Mouse (Mus musculus) heart, embryonic 11.5 days (tissue): ENCODE data around the gene Pdf. TPM values are rescaled to one million over a fixed set of nuclear protein-coding genes. Genes with fewer than 3 reads are reported as not detected.
"Not testable (repeated sequence)": the region's sequence is repeated elsewhere in the genome, so short reads cannot be mapped to it uniquely, and the experiment has no call there.

ENCODE experiments used
- ATAC-seq: fragments of 200-750 bp; cut with Nextera tagmentation; replicated peaks from 2 replicates; pipeline ENCODE4 v1.8.0; 2017; ENCODE audit warnings: moderate library complexity; ENCODE audit not compliant: insufficient number of reproducible peaks, low FRiP score, low TSS enrichment
- H3K27ac ChIP-seq: fragments of 300-500 bp; sonication (generic); 2 replicates; pipeline ENCODE4 v1.5.1; 2014; ENCODE audit warnings: mild to moderate bottlenecking, low read depth, low read length
- H3K27me3 ChIP-seq: fragments of 300-500 bp; sonication (generic); 2 replicates; pipeline ENCODE4 v1.6.1; 2014; ENCODE audit warnings: mild to moderate bottlenecking, low read length, mixed read lengths; ENCODE audit not compliant: control insufficient read depth, insufficient read depth
- H3K36me3 ChIP-seq: fragments of 300-500 bp; sonication (generic); 2 replicates; pipeline ENCODE4 v1.6.1; 2014; ENCODE audit warnings: mild to moderate bottlenecking, low read length, moderate library complexity, mixed read lengths; ENCODE audit not compliant: control insufficient read depth, insufficient read depth
- H3K4me1 ChIP-seq: fragments of 300-500 bp; sonication (generic); 2 replicates; pipeline ENCODE4 v1.6.1; 2014; ENCODE audit warnings: low read length; ENCODE audit not compliant: control insufficient read depth, insufficient read depth
- H3K4me2 ChIP-seq: fragments of 300-500 bp; sonication (generic); 2 replicates; pipeline ENCODE4 v1.6.1; 2014; ENCODE audit warnings: mild to moderate bottlenecking, moderate library complexity
- H3K4me3 ChIP-seq: fragments of 300-500 bp; sonication (generic); 2 replicates; pipeline ENCODE4 v1.5.1; 2014; ENCODE audit warnings: low read depth, low read length
- H3K9ac ChIP-seq: fragments of 300-500 bp; sonication (generic); 2 replicates; pipeline ENCODE4 v1.6.1; 2014; ENCODE audit warnings: mild to moderate bottlenecking, low read depth, low read length, moderate library complexity
- H3K9me3 ChIP-seq: fragments of 300-500 bp; sonication (generic); replicated peaks from 2 replicates; pipeline ENCODE4 v1.6.1; 2016; ENCODE audit warnings: low read length; ENCODE audit not compliant: control insufficient read depth
- WGBS: fragments of 180-500 bp; shearing (Covaris S2); extraction: QIAGEN DNeasy Blood & Tissue Kit; methylation state at CpG from one replicate; pipeline ENCODE4 v1.1.7; 2014; ENCODE audit not compliant: insufficient replicate concordance; 5-methylcytosine and 5-hydroxymethylcytosine counted together
- polyA plus RNA-seq: library from polyadenylated mRNA; unstranded; fragments of >200 nt; fragmentation: Nextera tagmentation; extraction: Ambion mirVana; gene quantifications from 2 replicates; pipeline ENCODE4 v1.2.1, GENCODE M21; 2014

Pdf gene
- polyA plus RNA-seq, 1 experiment from 2014 or later: 40.7 TPM

GRCm38 (mm10) chr8:107052046-107052445 is 3.6 kb upstream of the Pdf start:
- Histone ChIP-seq H3K36me3 (peaks cover 28% of the 10 kb centered on the region), H3K27me3 (no peaks in the 10 kb centered on the region), H3K9ac (no peak overlapping the region), H3K4me2 (no peak overlapping the region), H3K9me3 (no peaks in the 10 kb centered on the region), H3K4me1 (peaks cover 13% of the 10 kb centered on the region; the same call in 1 of the 2 replicates), H3K27ac (no peak overlapping the region), H3K4me3 (no peak overlapping the region)
- 92% methylated on average over 8 of the region's 8 CpGs for WGBS
- no peak for ATAC-seq

DNA sequence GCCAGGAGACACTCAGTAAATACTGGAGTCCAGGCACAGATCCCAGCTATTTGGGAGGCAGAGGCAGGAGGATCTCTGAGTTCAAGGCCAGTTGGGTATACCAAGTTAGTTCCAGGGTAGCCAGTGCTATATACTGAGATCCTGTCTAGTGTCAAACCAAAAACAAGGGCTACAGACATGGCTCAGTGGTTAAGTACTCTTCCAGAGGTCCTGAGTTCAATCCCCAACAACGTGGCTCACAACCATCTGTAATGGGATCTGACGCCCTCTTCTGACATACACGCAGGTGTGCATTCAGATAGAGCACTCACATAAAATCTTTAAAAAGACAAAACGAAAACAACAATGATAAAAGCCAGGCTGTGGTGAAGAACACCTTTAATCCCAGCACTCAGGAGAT is 1.1 kb upstream of the Pdf start:
- H3K9ac ChIP-seq: 0 out of 2 replicates have a peak overlapping the region, but pooled peaks have one; percentile 95

GRCm38 (mm10) chr8:107046976-107047375 is 1.4 kb downstream of the Pdf start:
- no peaks in the 10 kb centered on the region for H3K27me3 ChIP-seq
- H3K9ac ChIP-seq: no peak overlapping the region
- H3K4me1 ChIP-seq: peaks cover 11% of the 10 kb centered on the region; the same call in 1 of the 2 replicates
- H3K9me3 ChIP-seq: no peaks in the 10 kb centered on the region
- ATAC-seq: no peak
- no peak overlapping the region for H3K4me3 ChIP-seq
- H3K27ac ChIP-seq: no peak overlapping the region
- peaks cover 56% of the 10 kb centered on the region for H3K36me3 ChIP-seq
- peak overlapping the region; percentile 79 for H3K4me2 ChIP-seq
- WGBS: 71% methylated on average over 5 of the region's 5 CpGs

More for the DNA sequence above, 1.1 kb upstream of the Pdf start:
- no peak for ATAC-seq
- Histone ChIP-seq H3K4me1 (peaks cover 11% of the 10 kb centered on the region; the same call in 1 of the 2 replicates), H3K4me2 (peak overlapping the region; percentile 79), H3K4me3 (peak overlapping the region; percentile 89; the same call in 1 of the 2 replicates), H3K9me3 (no peaks in the 10 kb centered on the region), H3K27me3 (no peaks in the 10 kb centered on the region), H3K27ac (no peak overlapping the region), H3K36me3 (peaks cover 51% of the 10 kb centered on the region)
- WGBS: 92% methylated on average over 4 of the region's 4 CpGs

- Histone ChIP-seq H3K27me3 (no peaks in the 10 kb centered on the region), H3K27ac (no peak overlapping the region), H3K4me2 (no peak overlapping the region), H3K4me1 (peaks cover 11% of the 10 kb centered on the region; the same call in 1 of the 2 replicates), H3K4me3 (no peak overlapping the region), H3K36me3 (peaks cover 47% of the 10 kb centered on the region), H3K9me3 (no peaks in the 10 kb centered on the region), H3K9ac (no peak overlapping the region)
- 83% methylated on average over 6 of the region's 6 CpGs for WGBS
- ATAC-seq: no peak
Observed at GRCm38 (mm10) chr8:107045478-107045877, 2.9 kb downstream of the Pdf start.

DNA sequence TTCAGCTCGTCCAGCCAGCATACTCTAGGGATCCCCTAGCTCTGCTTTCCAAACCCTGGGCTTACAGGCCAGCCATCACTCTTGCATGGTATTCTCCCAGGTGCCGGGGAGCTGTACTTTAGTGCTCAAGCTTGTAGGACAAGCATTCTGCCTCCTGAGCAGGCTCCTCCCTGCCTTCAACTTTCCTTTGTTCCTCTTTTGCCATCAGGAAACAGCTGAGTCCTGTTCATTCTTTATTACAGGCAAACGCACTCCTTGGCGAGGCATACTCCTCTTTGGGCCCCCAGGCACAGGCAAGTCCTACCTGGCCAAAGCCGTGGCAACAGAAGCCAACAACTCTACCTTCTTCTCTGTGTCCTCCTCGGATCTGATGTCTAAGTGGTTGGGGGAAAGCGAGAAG is 7.8 kb downstream of the Pdf start:
- Histone ChIP-seq H3K36me3 (peaks cover 29% of the 10 kb centered on the region), H3K9me3 (no peaks in the 10 kb centered on the region), H3K9ac (no peak overlapping the region), H3K27ac (no peak overlapping the region), H3K4me1 (no peaks in the 10 kb centered on the region), H3K4me3 (no peak overlapping the region), H3K4me2 (no peak overlapping the region), H3K27me3 (no peaks in the 10 kb centered on the region)
- WGBS: 82% methylated on average over 7 of the region's 7 CpGs
- no peak for ATAC-seq

DNA sequence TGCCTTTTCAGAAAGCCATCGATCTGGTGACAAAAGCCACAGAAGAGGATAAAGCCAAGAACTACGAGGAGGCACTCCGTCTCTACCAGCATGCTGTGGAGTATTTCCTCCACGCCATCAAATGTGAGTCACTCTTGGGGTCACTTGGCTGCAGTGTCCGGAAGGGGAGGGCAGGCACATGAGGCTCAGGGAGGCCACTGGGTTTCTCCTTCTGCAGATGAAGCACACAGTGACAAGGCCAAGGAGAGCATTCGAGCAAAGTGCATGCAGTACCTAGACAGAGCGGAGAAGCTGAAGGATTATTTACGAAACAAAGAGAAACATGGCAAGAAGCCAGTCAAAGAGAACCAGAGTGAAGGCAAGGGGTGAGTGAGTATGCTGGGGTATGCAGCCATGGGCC is 11.8 kb downstream of the Pdf start:
- Histone ChIP-seq H3K4me2 (no peak overlapping the region), H3K27ac (no peak overlapping the region), H3K27me3 (no peaks in the 10 kb centered on the region), H3K36me3 (peaks cover 6% of the 10 kb centered on the region), H3K9me3 (no peaks in the 10 kb centered on the region), H3K4me1 (peaks cover 15% of the 10 kb centered on the region), H3K4me3 (no peak overlapping the region), H3K9ac (no peak overlapping the region)
- no peak for ATAC-seq
- 85% methylated on average over 8 of the region's 8 CpGs for WGBS

- Histone ChIP-seq H3K4me3 (no peak overlapping the region), H3K9ac (no peak overlapping the region), H3K27me3 (no peaks in the 10 kb centered on the region), H3K9me3 (no peaks in the 10 kb centered on the region), H3K4me1 (peaks cover 15% of the 10 kb centered on the region), H3K36me3 (peaks cover 4% of the 10 kb centered on the region), H3K27ac (no peak overlapping the region), H3K4me2 (no peak overlapping the region)
- WGBS: 89% methylated on average over 3 of the region's 3 CpGs
- no peak for ATAC-seq
Observed at GRCm38 (mm10) chr8:107035641-107036040, 12.8 kb downstream of the Pdf start.

GRCm38 (mm10) chr8:107033609-107034008 is 14.8 kb downstream of the Pdf start:
- not testable (repeated sequence) for H3K27ac ChIP-seq, H3K4me3 ChIP-seq, H3K27me3 ChIP-seq, H3K4me2 ChIP-seq, H3K36me3 ChIP-seq, H3K9me3 ChIP-seq, ATAC-seq, H3K9ac ChIP-seq
- H3K4me1 ChIP-seq: peaks cover 15% of the 10 kb centered on the region
- 92% methylated on average over 2 of the region's 2 CpGs for WGBS

DNA sequence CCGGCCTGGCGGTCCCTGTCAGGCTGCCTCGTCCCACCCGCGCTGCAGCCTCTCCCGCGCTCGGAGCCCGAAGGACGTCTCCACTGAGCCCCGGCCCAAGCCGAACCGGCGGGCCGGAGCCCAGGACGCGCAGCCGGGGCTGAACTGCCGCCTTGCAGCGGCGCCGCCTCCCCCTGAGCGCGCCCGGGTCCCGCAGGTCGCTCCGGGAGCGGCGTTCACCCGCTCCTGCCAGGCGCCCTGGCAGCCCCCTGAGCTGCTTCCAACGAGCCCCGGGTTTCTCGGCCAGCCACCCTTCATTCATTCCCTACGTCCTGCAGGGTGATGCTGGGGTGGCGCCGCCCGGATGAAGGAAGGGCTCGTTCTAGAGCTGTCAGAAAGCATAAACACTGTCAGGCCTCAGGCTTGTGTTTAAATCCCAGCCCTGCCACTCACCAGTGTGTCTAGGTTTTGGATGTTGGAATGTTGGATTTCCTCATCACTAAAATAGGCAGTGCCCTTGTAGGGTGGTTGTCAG is 16.8 kb downstream of the Pdf start:
- Histone ChIP-seq H3K9me3 (no peaks in the 10 kb centered on the region), H3K27me3 (no peaks in the 10 kb centered on the region)

More for the DNA sequence above, 16.8 kb downstream of the Pdf start:
- ATAC-seq: peak; percentile 58; the same call in 1 of the 2 replicates
- Histone ChIP-seq H3K27ac (peak overlapping the region; percentile 80), H3K4me1 (peaks cover 15% of the 10 kb centered on the region), H3K4me2 (peak overlapping the region; percentile 85), H3K4me3 (peak overlapping the region; percentile 98), H3K36me3 (peaks cover 2% of the 10 kb centered on the region; the same call in 1 of the 2 replicates), H3K9ac (peak overlapping the region; percentile 98)
- under 1% methylated on average over 40 of the region's 40 CpGs for WGBS
